Comparison of ENCODE assay signal across 11 mouse cellular contexts in the genomic region with DNA sequence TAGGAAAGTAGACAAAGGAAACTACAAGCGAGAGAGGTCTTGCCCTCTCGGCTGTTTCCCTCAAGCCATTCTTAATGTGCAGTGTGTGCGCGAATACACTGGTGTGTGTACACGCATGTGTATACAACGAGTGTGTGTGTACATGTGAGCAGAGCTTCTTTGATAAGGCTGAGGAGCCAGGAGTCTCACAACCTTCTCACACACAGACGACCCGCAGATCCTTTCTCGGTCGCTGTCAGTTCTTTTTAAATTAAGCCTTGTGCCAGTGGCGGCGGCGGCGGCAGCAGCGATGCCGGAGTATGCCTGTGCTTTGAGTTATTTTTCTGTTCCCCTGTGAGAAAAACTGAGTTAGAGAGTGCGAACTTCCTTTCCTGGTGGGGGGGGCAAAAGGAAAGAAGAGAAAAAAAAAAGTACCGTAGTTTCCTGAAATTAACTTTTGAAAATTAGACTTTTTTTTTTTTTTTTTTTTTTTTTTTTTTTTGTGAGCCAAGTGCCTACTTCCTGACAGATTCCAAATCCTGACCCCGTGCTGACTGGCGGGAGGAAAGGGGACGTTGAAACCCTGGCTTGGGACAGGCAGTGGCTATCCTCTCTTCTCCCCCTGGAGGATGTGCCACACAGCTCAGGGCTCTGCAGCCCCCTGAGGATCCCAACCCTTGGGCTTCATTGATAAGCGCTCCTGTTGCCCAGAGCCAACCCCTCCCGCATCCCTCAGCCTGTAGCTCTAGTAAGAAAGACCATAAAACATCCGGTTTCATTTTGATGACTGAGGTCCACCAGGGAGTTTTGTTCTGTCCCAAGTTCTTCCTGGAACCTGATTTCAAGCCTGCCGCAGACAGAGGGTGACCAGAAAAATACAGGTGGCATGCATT.
DNase-seq lines count a peak whose midpoint lies in the region; ATAC-seq lines count a peak whose summit lies in the region.
"Had no signal": no experiment of that assay in that cellular context is flagged by ENCODE, and none has a peak within 500 bp of the region (broad histone marks: within the 10 kb centered on the region; RNA-seq: fewer than 3 reads in every experiment).

No protein-coding gene starts in this region.

- H3K9me3 ChIP-seq in heart, embryonic 12.5 days (replicated peaks) = no peaks in the 10 kb centered on the region
- H3K9me3 ChIP-seq in lung, embryonic 15.5 days = no peaks in the 10 kb centered on the region
- H3K9me3 ChIP-seq in embryonic facial prominence, embryonic 14.5 days (ENCODE audit: control insufficient read depth, low read length) = no peaks in the 10 kb centered on the region
- H3K9me3 ChIP-seq in midbrain, embryonic 16.5 days (replicated peaks; ENCODE audit: control insufficient read depth, low read length, poor library complexity, severe bottlenecking) = no peaks in the 10 kb centered on the region

- no peak overlapping the region for H3K27ac ChIP-seq in heart, embryonic 12.5 days (ENCODE audit: poor library complexity, severe bottlenecking)
- H3K27ac ChIP-seq in lung, embryonic 15.5 days = peak overlapping the region; percentile 80
- no peak overlapping the region for H3K27ac ChIP-seq in embryonic facial prominence, embryonic 14.5 days (replicated peaks; ENCODE audit: low read depth, low read length)
- H3K27ac ChIP-seq in midbrain, embryonic 16.5 days (ENCODE audit: low read length) = no peak overlapping the region

- no peak for ATAC-seq in heart, embryonic 12.5 days (ENCODE audit: insufficient number of reproducible peaks, low FRiP score)
- no peak for ATAC-seq in lung, embryonic 15.5 days (ENCODE audit: borderline replicate concordance, extremely low read depth, low FRiP score, low TSS enrichment)
- no peak for ATAC-seq in embryonic facial prominence, embryonic 14.5 days (ENCODE audit: low read depth)
- ATAC-seq in midbrain, embryonic 16.5 days = no peak
- ATAC-seq: forebrain, embryonic 16.5 days had no signal

- 43% methylated on average over 25 of the region's 25 CpGs for WGBS in heart, embryonic 12.5 days
- 29% methylated on average over 25 of the region's 25 CpGs for WGBS in lung, embryonic 15.5 days
- 32% methylated on average over 25 of the region's 25 CpGs for WGBS in embryonic facial prominence, embryonic 14.5 days
- 42% methylated on average over 25 of the region's 25 CpGs for WGBS in midbrain, embryonic 16.5 days

- no peak overlapping the region for H3K4me3 ChIP-seq in heart, embryonic 12.5 days
- H3K4me3 ChIP-seq in lung, embryonic 15.5 days = 0 out of 2 replicates have a peak overlapping the region, but pooled peaks have one; percentile 11
- no peak overlapping the region for H3K4me3 ChIP-seq in embryonic facial prominence, embryonic 14.5 days (ENCODE audit: low read depth, low read length)
- H3K4me3 ChIP-seq in midbrain, embryonic 16.5 days (ENCODE audit: low read depth, low read length) = no peak overlapping the region

- no peak for DNase-seq in heart, adult 8-10 months (ENCODE audit: low spot score)
- DNase-seq in lung, adult 18-20 months = no peak
- no peak for DNase-seq in embryonic facial prominence, embryonic 14.5 days (ENCODE audit: low spot score)
- no peak for DNase-seq in frontal cortex, adult 2 months (ENCODE audit: extremely low spot score in 1 of 2, low spot score in 1 of 2)
- no peak for DNase-seq in T-cell, adult 2 months (ENCODE audit: low spot score)
- DNase-seq: cerebellum, adult 18-20 months; thymus, adult 18-20 months had no signal

- no peak overlapping the region for H3K9ac ChIP-seq in heart, embryonic 12.5 days
- H3K9ac ChIP-seq in lung, embryonic 15.5 days = no peak overlapping the region
- H3K9ac ChIP-seq in embryonic facial prominence, embryonic 14.5 days (ENCODE audit: low read depth, low read length) = no peak overlapping the region
- no peak overlapping the region for H3K9ac ChIP-seq in midbrain, embryonic 16.5 days (ENCODE audit: low read depth, low read length)

- peaks cover 20% of the 10 kb centered on the region for H3K4me1 ChIP-seq in heart, embryonic 12.5 days (replicated peaks)
- peaks cover 40% of the 10 kb centered on the region for H3K4me1 ChIP-seq in lung, embryonic 15.5 days
- H3K4me1 ChIP-seq in embryonic facial prominence, embryonic 14.5 days (ENCODE audit: control insufficient read depth, insufficient read depth, low read length) = peaks cover 3% of the 10 kb centered on the region; the same call in 1 of the 2 replicates
- peaks cover 9% of the 10 kb centered on the region for H3K4me1 ChIP-seq in midbrain, embryonic 16.5 days (ENCODE audit: control insufficient read depth, insufficient read depth, low read length)

- H3K4me2 ChIP-seq in heart, embryonic 12.5 days = peak overlapping the region; percentile 37
- H3K4me2 ChIP-seq in lung, embryonic 15.5 days = peak overlapping the region; percentile 46
- H3K4me2 ChIP-seq in embryonic facial prominence, embryonic 14.5 days (ENCODE audit: low read depth, low read length) = peak overlapping the region; percentile 35; the same call in 1 of the 2 replicates
- peak overlapping the region; percentile 22; the same call in 1 of the 2 replicates for H3K4me2 ChIP-seq in midbrain, embryonic 16.5 days (ENCODE audit: low read length)

- no peaks in the 10 kb centered on the region for H3K36me3 ChIP-seq in heart, embryonic 12.5 days
- no peaks in the 10 kb centered on the region for H3K36me3 ChIP-seq in lung, embryonic 15.5 days
- H3K36me3 ChIP-seq in embryonic facial prominence, embryonic 14.5 days (ENCODE audit: control insufficient read depth, insufficient read depth, low read length) = no peaks in the 10 kb centered on the region
- H3K36me3 ChIP-seq in midbrain, embryonic 16.5 days (ENCODE audit: control insufficient read depth, insufficient read depth, low read length) = no peaks in the 10 kb centered on the region

- H3K27me3 ChIP-seq in heart, embryonic 12.5 days (replicated peaks) = peaks cover 33% of the 10 kb centered on the region
- no peaks in the 10 kb centered on the region for H3K27me3 ChIP-seq in lung, embryonic 15.5 days
- peaks cover 51% of the 10 kb centered on the region for H3K27me3 ChIP-seq in embryonic facial prominence, embryonic 14.5 days (replicated peaks; ENCODE audit: control insufficient read depth, insufficient read depth, low read length)
- H3K27me3 ChIP-seq in midbrain, embryonic 16.5 days (ENCODE audit: control insufficient read depth, insufficient read depth, low read depth, low read length) = peaks cover 7% of the 10 kb centered on the region
